Mouse (Mus musculus): ENCODE measurements at regions not wholly inside any gene's neighbourhood (a gene's known extent, or its start where the extent isn't known, plus 50 kb on each side); places are given as distances from the start of the nearest gene placed in this dataset.
"Not testable (repeated sequence)": the region's sequence is repeated elsewhere in the genome, so short reads cannot be mapped to it uniquely, and the experiment has no call there.

GRCm38 (mm10) chr13:12726831-12727230, 73.0 kb downstream of the Prl2c3 start:
- DNase-seq; intact Hi-C loops (cut with DNase I): not testable (repeated sequence)

GRCm38 (mm10) chr13:12717972-12718546, 81.8 kb downstream of the Prl2c3 start:
- DNase-seq; intact Hi-C loops (cut with DNase I): not testable (repeated sequence)

GRCm38 (mm10) chr13:12711471-12712273, 88.2 kb downstream of the Prl2c3 start:
- intact Hi-C loops (cut with DNase I) = no loop called here
- DNase-seq = no peak

DNA sequence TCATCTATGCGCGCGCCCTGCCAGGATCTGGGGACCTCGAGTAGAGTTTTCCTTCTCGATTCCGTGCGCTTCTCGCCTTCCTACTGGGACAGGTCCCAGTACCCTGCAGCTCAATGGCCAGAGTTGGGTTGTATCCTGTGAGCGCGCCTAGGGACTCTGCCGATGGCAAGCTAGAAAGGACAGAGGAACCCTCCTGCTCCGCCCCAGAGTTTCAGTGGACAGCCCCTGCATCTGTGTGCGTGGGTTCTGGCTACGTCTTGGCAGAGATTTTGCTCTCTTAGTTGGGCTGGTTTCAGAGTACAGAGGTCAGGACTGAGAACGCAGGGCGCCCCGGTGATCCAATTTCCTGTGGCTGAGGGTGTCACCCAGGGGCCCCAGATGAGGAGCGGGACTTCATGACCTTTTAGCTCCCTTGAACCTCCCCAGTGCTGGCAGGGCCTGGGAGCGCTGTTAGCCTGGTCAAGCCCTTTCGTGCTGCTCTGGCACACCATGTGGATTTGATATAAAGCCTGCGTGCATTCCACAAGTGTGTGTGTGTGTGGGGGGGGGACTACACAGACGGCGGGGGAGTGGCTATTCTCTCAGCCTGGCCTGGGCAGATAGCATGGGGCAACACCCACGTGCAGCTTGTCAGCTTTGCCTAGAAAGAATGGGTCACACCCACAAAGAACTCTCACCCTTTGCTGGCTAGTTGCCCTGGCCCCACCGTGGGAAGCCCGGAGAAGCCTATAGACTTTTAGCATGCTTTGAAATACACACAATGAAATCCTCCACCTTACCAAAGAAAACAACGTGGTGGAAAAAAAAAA, 96.9 kb downstream of the Prl2c3 start:
- intact Hi-C loops (cut with DNase I) = not testable (repeated sequence)
- peak; percentile 49 to 60 for DNase-seq

DNA sequence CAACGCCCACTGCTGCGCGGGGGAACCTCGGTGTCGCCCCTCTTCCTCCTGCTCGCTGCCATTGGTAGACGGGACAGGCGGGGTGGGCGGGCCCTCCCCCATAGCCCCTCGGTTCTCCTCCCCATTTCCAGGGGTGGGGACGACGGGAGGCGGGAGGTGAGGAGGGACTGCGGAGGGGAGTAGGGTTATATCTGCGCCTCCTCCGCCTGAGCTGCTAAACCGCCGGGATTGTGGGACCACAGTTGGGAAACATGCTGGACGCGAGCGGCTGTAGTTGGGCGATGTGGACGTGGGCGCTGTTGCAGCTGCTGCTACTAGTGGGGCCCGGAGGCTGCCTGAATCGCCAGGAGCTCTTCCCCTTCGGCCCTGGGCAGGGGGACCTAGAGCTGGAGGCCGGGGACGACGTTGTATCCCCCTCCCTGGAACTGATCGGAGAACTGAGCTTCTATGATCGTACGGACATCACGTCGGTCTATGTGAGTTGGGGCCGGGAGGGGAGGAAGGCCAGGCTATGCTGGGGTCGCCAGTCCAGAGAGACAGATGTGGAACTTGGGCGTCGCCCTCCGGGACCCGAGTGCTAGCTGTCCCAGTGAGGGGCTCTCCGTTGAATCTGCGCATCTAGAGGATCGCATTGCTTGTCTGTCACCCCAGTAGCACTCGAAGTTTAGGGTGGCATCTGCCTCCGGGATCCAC, 97.6 kb downstream of the Prl2c3 start:
- intact Hi-C loops (cut with DNase I) = not testable (repeated sequence)
- peak; percentile 66 to 67 for DNase-seq

DNA sequence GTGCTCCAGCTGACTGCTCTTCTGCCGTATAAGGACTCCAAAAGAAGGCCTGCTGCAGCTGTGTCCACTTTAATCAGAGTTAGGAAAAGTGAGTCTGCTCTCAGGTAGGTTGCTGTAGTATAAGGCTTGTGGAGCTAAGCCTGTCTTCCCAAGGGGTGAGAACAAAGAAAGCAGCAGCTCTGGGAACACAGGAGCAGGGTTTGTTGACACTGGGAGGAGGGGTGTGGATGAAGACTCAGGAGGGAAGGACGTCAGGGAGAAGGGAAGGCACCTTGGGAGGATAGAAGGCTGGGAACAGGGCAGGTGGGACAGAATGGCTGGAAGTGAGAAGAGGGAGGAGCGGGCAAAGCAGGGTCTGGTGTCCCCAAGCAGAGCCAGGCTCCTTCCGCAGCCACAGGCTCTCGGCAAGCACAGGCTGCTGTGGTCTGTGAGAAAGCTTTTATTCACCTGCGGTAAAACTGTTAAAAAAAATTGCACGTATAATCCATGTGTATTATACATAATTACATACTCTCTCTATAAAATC, 106.2 kb downstream of the Prl2c3 start:
- intact Hi-C loops (cut with DNase I); DNase-seq: not testable (repeated sequence)

GRCm38 (mm10) chr13:12688778-12689177, 111.1 kb downstream of the Prl2c3 start:
- intact Hi-C loops (cut with DNase I) = not testable (repeated sequence)

GRCm38 (mm10) chr13:12688149-12688548, 111.7 kb downstream of the Prl2c3 start:
- DNase-seq; intact Hi-C loops (cut with DNase I): not testable (repeated sequence)

More at GRCm38 (mm10) chr13:12688778-12689177, 111.1 kb downstream of the Prl2c3 start:
- not testable (repeated sequence) for DNase-seq

DNA sequence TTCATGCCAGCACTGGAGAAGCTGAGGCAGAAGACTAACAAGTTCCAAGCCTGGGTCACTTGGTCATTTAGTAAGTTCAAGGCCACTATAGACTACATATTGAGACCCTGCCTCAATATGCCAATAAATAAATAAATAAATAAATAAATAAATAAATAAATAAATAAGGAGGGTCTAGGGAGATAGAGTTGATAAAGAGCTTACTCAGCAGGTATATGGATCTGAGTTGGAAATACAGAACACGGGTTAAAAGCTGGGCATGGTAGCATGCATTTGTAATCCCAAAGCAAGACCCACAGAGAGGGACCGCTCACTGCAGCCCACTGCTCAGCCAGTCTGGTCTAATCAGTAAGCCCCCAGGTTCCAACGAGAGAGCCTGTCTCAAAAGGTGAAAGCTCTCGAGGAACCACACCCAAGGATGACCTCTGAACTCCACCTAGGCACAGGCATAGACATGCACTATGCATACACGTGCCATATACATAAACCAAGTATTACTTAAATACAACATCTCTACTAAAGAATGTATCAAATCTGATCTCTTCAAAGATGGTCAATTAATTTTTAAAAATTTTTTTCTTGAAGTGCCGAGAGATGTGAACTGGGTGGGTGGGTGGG, 115.4 kb downstream of the Ero1lb start:
- intact Hi-C loops (cut with DNase I) = loop anchor here (1.0 kb wide), 1 partner anchor 207 kb away; no protein-coding TSS in a partner anchor
- DNase-seq = not testable (repeated sequence)

DNA sequence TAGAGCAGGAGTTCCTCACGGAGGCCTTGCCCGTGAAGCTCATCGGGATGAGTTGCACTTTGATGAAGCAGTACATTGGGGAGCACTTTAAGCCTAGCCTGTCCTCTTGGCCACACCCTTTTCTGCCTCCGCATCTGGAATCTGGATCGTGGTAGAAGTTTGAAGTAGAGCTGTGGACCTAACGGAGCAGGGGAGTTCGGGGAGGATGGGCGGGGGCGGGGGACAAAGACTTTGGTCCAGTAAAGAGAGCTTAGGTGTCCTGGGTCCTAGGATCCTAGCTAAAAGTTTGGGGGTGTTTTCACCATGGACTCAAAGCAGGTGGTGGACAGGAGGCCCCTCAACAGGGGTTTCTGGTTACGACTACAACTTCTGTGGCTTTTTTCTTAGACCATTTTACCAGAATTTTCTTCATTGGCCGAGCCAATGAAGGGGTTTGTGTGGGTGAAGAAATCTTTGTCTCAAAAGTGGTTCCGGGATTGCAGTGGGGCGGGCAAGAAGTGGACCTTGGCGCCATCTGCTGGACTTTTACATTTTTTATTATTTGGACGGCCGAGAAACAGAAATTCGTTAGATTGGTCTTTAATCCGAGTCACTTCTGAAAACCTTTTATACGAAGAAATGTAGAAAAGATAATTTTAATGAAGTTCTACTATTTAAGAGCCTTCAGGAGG, 114.7 kb downstream of the Ero1lb start:
- DNase-seq = peak; percentile 55 to 77
- intact Hi-C loops (cut with DNase I) = loop anchor here (1.0 kb wide), 1 partner anchor 206 kb away; no protein-coding TSS in a partner anchor

- no peak for DNase-seq
- intact Hi-C loops (cut with DNase I) = no loop called here
Measured at GRCm38 (mm10) chr13:12677372-12677771, 111.7 kb downstream of the Ero1lb start.

DNA sequence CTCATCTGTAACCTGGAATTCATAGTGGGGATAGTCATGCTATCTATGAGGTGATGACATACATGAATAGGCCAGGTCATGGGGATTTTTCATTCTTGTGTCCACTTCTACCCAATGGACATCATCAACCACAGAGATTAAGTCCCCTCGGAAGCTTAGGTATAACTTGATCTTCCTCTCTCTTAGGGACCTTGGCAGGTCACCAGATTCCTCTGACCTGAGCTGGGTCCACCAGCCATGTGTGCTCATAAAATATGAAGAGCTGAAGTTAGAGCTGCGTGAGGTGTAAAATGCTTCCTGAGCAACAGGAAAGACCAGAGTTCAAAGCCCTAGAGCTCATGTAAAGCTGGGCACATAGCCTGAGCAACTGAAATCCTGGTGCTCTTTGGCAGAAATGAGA, 105.3 kb downstream of the Ero1lb start:
- intact Hi-C loops (cut with DNase I); DNase-seq: not testable (repeated sequence)

- DNase-seq = not testable (repeated sequence)
Measured at GRCm38 (mm10) chr13:12668742-12669141, 103.1 kb downstream of the Ero1lb start.

DNA sequence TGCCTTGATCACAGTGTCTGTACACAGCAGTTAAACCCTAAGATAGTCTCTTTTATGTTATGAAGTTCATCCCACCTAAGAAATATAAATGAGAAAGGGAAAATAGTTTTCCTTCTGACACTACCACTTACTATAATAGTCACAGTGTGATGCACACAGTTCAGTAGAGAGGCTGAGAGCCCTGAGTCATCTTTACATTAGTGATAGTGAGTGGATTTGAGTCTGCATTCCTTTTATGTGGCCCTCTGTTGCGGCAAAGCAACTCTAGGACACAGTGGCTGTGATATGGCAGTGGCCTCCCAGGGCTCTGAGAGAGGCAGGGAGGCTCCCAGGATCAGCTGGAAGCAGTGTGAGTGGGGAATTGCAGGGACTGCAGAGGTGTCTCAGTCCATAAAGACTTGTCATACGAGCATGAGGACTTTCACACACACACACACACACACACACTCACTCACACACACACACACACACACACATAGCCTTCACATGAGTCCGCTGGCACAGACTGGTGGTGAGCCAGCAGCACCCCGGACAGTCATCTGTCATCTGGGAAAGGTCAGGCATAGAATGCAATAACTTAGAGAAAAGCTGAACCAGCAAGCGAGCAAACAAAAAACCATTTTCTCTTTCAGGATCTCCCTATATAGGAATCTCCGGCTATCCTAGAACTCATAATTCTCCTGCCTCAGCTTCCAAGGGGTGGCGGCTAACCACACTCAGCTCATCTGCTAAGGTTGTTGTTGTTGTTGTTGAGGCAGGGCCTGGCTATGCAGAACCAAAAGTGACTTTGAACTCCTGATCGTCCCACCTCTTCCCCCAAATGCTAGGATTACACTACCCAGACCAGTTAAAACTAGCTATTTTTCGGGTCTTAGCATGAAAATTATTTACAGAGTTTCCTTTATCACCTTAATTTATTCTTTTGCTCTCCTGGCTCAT, 102.3 kb downstream of the Ero1lb start:
- DNase-seq; intact Hi-C loops (cut with DNase I): not testable (repeated sequence)

More at GRCm38 (mm10) chr13:12668742-12669141, 103.1 kb downstream of the Ero1lb start:
- intact Hi-C loops (cut with DNase I) = not testable (repeated sequence)

- not testable (repeated sequence) for DNase-seq
Measured at GRCm38 (mm10) chr13:12666050-12666449, 100.4 kb downstream of the Ero1lb start.

More at GRCm38 (mm10) chr13:12666050-12666449, 100.4 kb downstream of the Ero1lb start:
- intact Hi-C loops (cut with DNase I) = not testable (repeated sequence)

All from heart, postnatal 10 days (tissue).